In the genomic region with DNA sequence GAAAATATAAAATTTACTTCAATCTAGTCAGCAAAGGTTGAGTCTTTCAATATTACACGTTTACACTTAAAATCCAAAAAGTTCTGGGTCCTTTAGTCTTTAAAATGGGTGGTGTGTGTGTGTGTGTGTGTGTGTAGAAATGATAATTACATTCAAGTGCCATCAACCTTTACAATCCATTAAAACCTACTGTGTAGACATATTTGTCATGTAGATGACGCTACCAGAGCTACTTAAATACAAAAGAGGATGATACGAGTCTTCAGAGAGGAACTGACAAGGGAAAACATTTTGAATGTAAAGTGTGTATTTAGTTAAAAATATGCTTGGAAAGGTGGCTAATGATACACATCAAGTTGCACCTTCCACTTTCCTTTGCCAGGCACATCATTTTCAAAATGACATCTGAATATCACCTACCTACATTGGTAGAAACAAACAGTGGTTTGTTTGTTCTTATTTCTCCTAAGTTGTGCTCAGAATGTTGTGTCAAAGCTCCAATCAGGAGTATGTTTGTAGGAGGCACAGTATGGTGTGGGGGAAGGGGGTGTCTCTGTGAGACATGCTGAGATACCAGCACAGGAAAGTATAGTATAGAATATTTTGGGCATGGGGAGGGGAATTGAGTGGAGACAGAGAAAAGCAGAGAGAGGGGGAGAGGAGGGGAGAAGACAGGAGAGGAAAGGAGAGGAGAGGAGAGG, we compare ENCODE assay signal across 8 mouse cellular contexts. TPM values are rescaled to one million over a fixed set of nuclear protein-coding genes. Genes with fewer than 3 reads are reported as not detected.
DNase-seq lines count a peak whose midpoint lies in the region; ATAC-seq and TF ChIP-seq lines count a peak whose summit lies in the region.

No protein-coding gene starts in this region.

- TF ChIP-seq POLR2A in bone marrow macrophage, adult 2 months (IDR thresholded peaks at IDR 0.05; ENCODE audit: borderline replicate concordance, low read depth, low read length): no peak
- TF ChIP-seq POLR2A in myocyte (IDR thresholded peaks at IDR 0.05; ENCODE audit: insufficient read length, low read depth): no peak

- H3K79me2 ChIP-seq in myocyte (ENCODE audit: control insufficient read depth, insufficient read depth): no peaks in the 10 kb centered on the region

- H3K36me3 ChIP-seq in kidney, embryonic 15.5 days: no peaks in the 10 kb centered on the region
- H3K36me3 ChIP-seq in hindbrain, postnatal 0 days (ENCODE audit: insufficient read depth, low read length): no peaks in the 10 kb centered on the region
- no peaks in the 10 kb centered on the region for H3K36me3 ChIP-seq in myocyte (ENCODE audit: control insufficient read depth, insufficient read depth)

- peaks cover 9% of the 10 kb centered on the region for H3K4me1 ChIP-seq in kidney, embryonic 15.5 days
- peaks cover 18% of the 10 kb centered on the region for H3K4me1 ChIP-seq in bone marrow macrophage, adult 2 months (ENCODE audit: control insufficient read depth, insufficient read depth, low read length)
- 0 out of 2 replicates have a peak, but pooled peaks cover 6% of the 10 kb centered on the region for H3K4me1 ChIP-seq in hindbrain, postnatal 0 days (ENCODE audit: insufficient read depth, low read length)

- no peak for TF ChIP-seq CTCF in bone marrow macrophage, adult 2 months (IDR thresholded peaks at IDR 0.05; ENCODE audit: low read depth, low read length)
- TF ChIP-seq CTCF in hindbrain, postnatal 0 days (IDR thresholded peaks at IDR 0.05; ENCODE audit: low read depth): no peak

- H3K27ac ChIP-seq in kidney, embryonic 15.5 days: no peak overlapping the region
- peak overlapping the region; percentile 74; the same call in 1 of the 2 replicates for H3K27ac ChIP-seq in bone marrow macrophage, adult 2 months (ENCODE audit: insufficient read depth, low read depth, low read length)
- H3K27ac ChIP-seq in hindbrain, postnatal 0 days: no peak overlapping the region

- 19% methylated on average over 3 of the region's 3 CpGs for WGBS in kidney, embryonic 15.5 days
- WGBS in hindbrain, postnatal 0 days: 11% methylated on average over 3 of the region's 3 CpGs

- peak overlapping the region; percentile 71 for H3K4me3 ChIP-seq in kidney, embryonic 15.5 days (replicated peaks)
- H3K4me3 ChIP-seq in bone marrow macrophage, adult 2 months (ENCODE audit: insufficient read depth, low read length): peak overlapping the region; percentile 69
- H3K4me3 ChIP-seq in hindbrain, postnatal 0 days (ENCODE audit: low read length): peak overlapping the region; percentile 65
- peak overlapping the region; percentile 80 for H3K4me3 ChIP-seq in myocyte

- H3ac ChIP-seq in myocyte (ENCODE audit: control insufficient read depth, insufficient read length): no peak overlapping the region

- peak overlapping the region; percentile 39 for H3K9ac ChIP-seq in kidney, embryonic 15.5 days
- H3K9ac ChIP-seq in hindbrain, postnatal 0 days (replicated peaks; ENCODE audit: low read length): peak overlapping the region; percentile 48

- DNase-seq in kidney, adult 18-20 months: no peak
- no peak for DNase-seq in hindbrain, postnatal 0 days (ENCODE audit: low spot score)
- DNase-seq in left cerebral cortex, adult 8-10 months (ENCODE audit: low spot score in 2 of 2): no peak
- DNase-seq in cerebellum, postnatal 4 days (ENCODE audit: low spot score in 2 of 2): no peak
- DNase-seq in testis, postnatal 14 days (ENCODE audit: low spot score): no peak

- ATAC-seq in kidney, embryonic 15.5 days (replicated peaks; ENCODE audit: low FRiP score): no peak
- ATAC-seq in hindbrain, postnatal 0 days: no peak

- no peaks in the 10 kb centered on the region for H3K9me3 ChIP-seq in kidney, embryonic 15.5 days (replicated peaks)
- H3K9me3 ChIP-seq in hindbrain, postnatal 0 days (ENCODE audit: low read length): no peaks in the 10 kb centered on the region

- peak overlapping the region; percentile 78 for H3K4me2 ChIP-seq in kidney, embryonic 15.5 days
- H3K4me2 ChIP-seq in hindbrain, postnatal 0 days (ENCODE audit: low read depth, low read length): peak overlapping the region; percentile 90
- H3K4me2 ChIP-seq in myocyte (ENCODE audit: low read depth): peak overlapping the region; percentile 84

- H3K27me3 ChIP-seq in kidney, embryonic 15.5 days: peaks cover 15% of the 10 kb centered on the region; the same call in 1 of the 2 replicates
- H3K27me3 ChIP-seq in hindbrain, postnatal 0 days (ENCODE audit: insufficient read depth, low read length): peaks cover 26% of the 10 kb centered on the region; the same call in 1 of the 2 replicates
- H3K27me3 ChIP-seq in myocyte (ENCODE audit: control insufficient read depth, insufficient read depth, insufficient read length): no peaks in the 10 kb centered on the region

TF ChIP-seq in myocyte, 11 proteins besides CTCF, POLR2A, EP300 and RAD21:
- TF ChIP-seq MAX (IDR thresholded peaks at IDR 0.05; ENCODE audit: low read depth) (no peak), CEBPB (IDR thresholded peaks at IDR 0.05; ENCODE audit: insufficient read depth, poor library complexity, severe bottlenecking) (no peak), TCF12 (IDR thresholded peaks at IDR 0.05; ENCODE audit: insufficient read depth, poor library complexity, severe bottlenecking) (no peak), MYOG (IDR thresholded peaks at IDR 0.05; ENCODE audit: control insufficient read depth in 1 of 3, insufficient read depth in 1 of 3, insufficient read length in 2 of 3, low read depth in 2 of 3) (no peak), REST (IDR thresholded peaks at IDR 0.05; ENCODE audit: insufficient read depth, insufficient read length) (no peak), SRF (IDR thresholded peaks at IDR 0.05; ENCODE audit: control insufficient read depth, insufficient read length, low read depth) (no peak), E2F4 (IDR thresholded peaks at IDR 0.05; ENCODE audit: insufficient read depth) (no peak), USF1 (IDR thresholded peaks at IDR 0.05; ENCODE audit: low read depth) (no peak), TCF3 (IDR thresholded peaks at IDR 0.05; ENCODE audit: insufficient read length, low read depth) (no peak), POLR2AphosphoS2 (IDR thresholded peaks at IDR 0.05; ENCODE audit: insufficient read length, low read depth) (no peak), MYOD1 (IDR thresholded peaks at IDR 0.05; ENCODE audit: control insufficient read depth in 1 of 3, insufficient read length in 2 of 3, low read depth in 2 of 3) (no peak)

RNA-seq across cellular contexts. Expression of gene Skap2, which starts 1.0 kb away (rescaled TPM):
- 34.5 and 35.0 TPM in 2 replicates for polyA plus RNA-seq in kidney, embryonic 15.5 days (2015; fragmentation: Nextera tagmentation; extraction: Ambion mirVana)
- 253 and 257 TPM in 2 replicates for polyA plus RNA-seq in bone marrow macrophage, adult 2 months (2012; ENCODE audit: insufficient read depth, insufficient read length, missing spikeins)
- total RNA-seq in hindbrain, postnatal 0 days (2014; rRNA removed): 9.8 and 11.1 TPM in 2 replicates
- 28.1 TPM in 2 replicates for polyA plus RNA-seq in hindbrain, postnatal 0 days (2015; fragmentation: Nextera tagmentation; extraction: Ambion mirVana)
- 25.6 TPM for polyA plus RNA-seq in myocyte (2012; fragmentation: generic; extraction: Trizol)
- 10 to 100 TPM; 14.0 to 20.9 (median 18.5) TPM for total RNA-seq in left cerebral cortex, adult 8-10 months (2022)
